Comparison of ENCODE assay signal across 31 mouse cellular contexts in genomic region chr11:75129481-75129880, GRCm38 (mm10). TPM values are rescaled to one million over a fixed set of nuclear protein-coding genes. Genes with fewer than 3 reads are reported as not detected.
"Had no signal": no experiment of that assay in that cellular context is flagged by ENCODE, and none has a peak within 500 bp of the region (broad histone marks: within the 10 kb centered on the region; RNA-seq: fewer than 3 reads in every experiment).

No protein-coding gene starts in this region.

- H3K4me1 ChIP-seq: liver, embryonic 15.5 days had no signal

- H3K27ac ChIP-seq: left cerebral cortex, adult 2 months; limb, embryonic 10.5 days; limb, embryonic 12.5 days; limb, embryonic 13.5 days; limb, embryonic 15.5 days; liver, embryonic 12.5 days; liver, embryonic 13.5 days; liver, embryonic 14.5 days; liver, embryonic 15.5 days; lung, embryonic 15.5 days; macrophage; midbrain, embryonic 10.5 days; midbrain, embryonic 12.5 days; midbrain, embryonic 13.5 days; midbrain, embryonic 15.5 days; neural tube, embryonic 12.5 days had no signal

- DNase-seq: left cerebral cortex, postnatal 4 days; liver; liver, embryonic 13.5 days; liver, postnatal 0 days; lung, adult 18-20 months; lung, adult 2 months; lung, embryonic 14.5 days; lung, postnatal 10 days; lung, postnatal 14 days; lung, postnatal 36 days; lung, postnatal 4 days had no signal

- H3K36me3 ChIP-seq: limb, embryonic 12.5 days; limb, embryonic 15.5 days; liver, embryonic 12.5 days; liver, embryonic 13.5 days; liver, embryonic 15.5 days; lung, embryonic 15.5 days; midbrain, embryonic 10.5 days; midbrain, embryonic 12.5 days; midbrain, embryonic 13.5 days; midbrain, embryonic 15.5 days; neural tube, embryonic 12.5 days had no signal

- H3K9me3 ChIP-seq: limb, embryonic 10.5 days; limb, embryonic 12.5 days; limb, embryonic 13.5 days; limb, embryonic 15.5 days; liver, embryonic 12.5 days; liver, embryonic 13.5 days; liver, embryonic 15.5 days; lung, embryonic 15.5 days; megakaryocyte, embryonic 14.5 days; midbrain, embryonic 10.5 days; midbrain, embryonic 12.5 days; midbrain, embryonic 13.5 days; midbrain, embryonic 15.5 days; neural tube, embryonic 12.5 days had no signal

- H3K27me3 ChIP-seq: limb, embryonic 12.5 days; limb, embryonic 13.5 days; limb, embryonic 15.5 days; liver, embryonic 12.5 days; liver, embryonic 13.5 days; liver, embryonic 15.5 days; lung, embryonic 15.5 days; megakaryocyte, embryonic 14.5 days; midbrain, embryonic 12.5 days; midbrain, embryonic 13.5 days; midbrain, embryonic 15.5 days; neural tube, embryonic 12.5 days had no signal

- H3K4me2 ChIP-seq: limb, embryonic 12.5 days; limb, embryonic 13.5 days; limb, embryonic 15.5 days; liver, embryonic 11.5 days; liver, embryonic 12.5 days; liver, embryonic 13.5 days; liver, embryonic 15.5 days; lung, embryonic 14.5 days; lung, embryonic 15.5 days; midbrain, embryonic 12.5 days; midbrain, embryonic 13.5 days; midbrain, embryonic 15.5 days; neural tube, embryonic 12.5 days had no signal

- H3K4me3 ChIP-seq: left cerebral cortex, adult 2 months; limb, embryonic 10.5 days; limb, embryonic 12.5 days; limb, embryonic 13.5 days; limb, embryonic 15.5 days; liver, embryonic 12.5 days; liver, embryonic 13.5 days; liver, embryonic 15.5 days; lung, embryonic 15.5 days; megakaryocyte, embryonic 14.5 days; midbrain, embryonic 10.5 days; midbrain, embryonic 12.5 days; midbrain, embryonic 13.5 days; midbrain, embryonic 15.5 days; myocyte; neural tube, embryonic 12.5 days had no signal

- H3K9ac ChIP-seq: limb, embryonic 12.5 days; limb, embryonic 13.5 days; limb, embryonic 15.5 days; liver, embryonic 12.5 days; liver, embryonic 13.5 days; liver, embryonic 14.5 days; liver, embryonic 15.5 days; liver, postnatal 0 days; lung, embryonic 14.5 days; lung, embryonic 15.5 days; midbrain, embryonic 12.5 days; midbrain, embryonic 13.5 days; midbrain, embryonic 15.5 days; neural tube, embryonic 12.5 days had no signal

- ATAC-seq: liver, embryonic 12.5 days; liver, postnatal 0 days; lung, postnatal 0 days; midbrain, embryonic 13.5 days; midbrain, embryonic 15.5 days; midbrain, embryonic 16.5 days had no signal

RNA-seq across cellular contexts. Expression of gene Hic1, which starts 39.8 kb away (rescaled TPM):
- polyA plus RNA-seq: macrophage had no signal
